9 mouse cellular contexts compared by ENCODE assay signal in the genomic region with DNA sequence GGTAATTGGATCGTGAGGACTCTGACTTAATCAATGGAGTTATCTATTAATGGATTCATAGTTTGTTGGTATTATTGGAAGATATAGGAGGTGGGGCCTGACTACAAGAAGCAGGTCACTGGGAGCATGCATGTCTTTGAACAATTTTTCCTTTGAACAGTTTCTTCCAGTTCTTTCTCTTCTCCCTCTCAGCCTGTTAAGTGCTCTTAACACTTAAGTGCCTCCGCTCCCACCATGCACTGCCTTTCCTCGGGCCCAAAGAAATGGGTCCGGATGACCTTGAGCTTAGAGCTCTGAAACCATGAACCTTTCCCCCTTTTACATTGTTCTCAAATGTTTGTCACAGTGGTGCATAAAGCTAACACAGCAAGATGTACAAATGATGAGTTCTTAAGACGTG. TPM values are rescaled to one million over a fixed set of nuclear protein-coding genes. Genes with fewer than 3 reads are reported as not detected.
DNase-seq lines count a peak whose midpoint lies in the region; ATAC-seq and TF ChIP-seq lines count a peak whose summit lies in the region.
"Had no signal": no experiment of that assay in that cellular context is flagged by ENCODE, and none has a peak within 500 bp of the region (broad histone marks: within the 10 kb centered on the region; RNA-seq: fewer than 3 reads in every experiment).

No protein-coding gene starts in this region.

- WGBS in forebrain, embryonic 10.5 days: 84% methylated on average over 5 of the region's 5 CpGs
- WGBS in forebrain, embryonic 12.5 days: 73% methylated on average over 5 of the region's 5 CpGs
- 56% methylated on average over 5 of the region's 5 CpGs for WGBS in liver, adult 2 months
- WGBS in intestine, postnatal 0 days: 70% methylated on average over 5 of the region's 5 CpGs
- WGBS in midbrain, postnatal 0 days: 79% methylated on average over 5 of the region's 5 CpGs

- H3K4me1 ChIP-seq in forebrain, embryonic 10.5 days: peaks cover 26% of the 10 kb centered on the region
- H3K4me1 ChIP-seq in forebrain, embryonic 12.5 days: peaks cover 19% of the 10 kb centered on the region
- peaks cover 19% of the 10 kb centered on the region for H3K4me1 ChIP-seq in liver, adult 2 months (ENCODE audit: control insufficient read depth, insufficient read depth, low read length)
- 0 out of 2 replicates have a peak, but pooled peaks cover 7% of the 10 kb centered on the region for H3K4me1 ChIP-seq in intestine, postnatal 0 days (replicated peaks; ENCODE audit: control insufficient read depth, insufficient read depth, low read length)
- H3K4me1 ChIP-seq in midbrain, postnatal 0 days (ENCODE audit: insufficient read depth, low read length): peaks cover 3% of the 10 kb centered on the region; the same call in 1 of the 2 replicates

- peaks cover 8% of the 10 kb centered on the region; the same call in 1 of the 2 replicates for H3K9me3 ChIP-seq in forebrain, embryonic 10.5 days
- H3K9me3 ChIP-seq in forebrain, embryonic 12.5 days: no peaks in the 10 kb centered on the region
- no peaks in the 10 kb centered on the region for H3K9me3 ChIP-seq in intestine, postnatal 0 days (ENCODE audit: control insufficient read depth)
- H3K9me3 ChIP-seq in midbrain, postnatal 0 days (ENCODE audit: low read length): no peaks in the 10 kb centered on the region

- no peak for TF ChIP-seq CTCF in liver, adult 2 months (IDR thresholded peaks at IDR 0.05; ENCODE audit: low read depth, low read length)
- no peak for TF ChIP-seq CTCF in intestine, postnatal 0 days (IDR thresholded peaks at IDR 0.05; ENCODE audit: low read depth)
- TF ChIP-seq CTCF in midbrain, postnatal 0 days (IDR thresholded peaks at IDR 0.05): no peak

- peaks cover 15% of the 10 kb centered on the region for H3K36me3 ChIP-seq in forebrain, embryonic 10.5 days (replicated peaks)
- peaks cover 12% of the 10 kb centered on the region; the same call in 1 of the 2 replicates for H3K36me3 ChIP-seq in forebrain, embryonic 12.5 days (replicated peaks)
- H3K36me3 ChIP-seq in liver, adult 2 months (ENCODE audit: control insufficient read depth, insufficient read depth, low read length): peaks cover 18% of the 10 kb centered on the region
- H3K36me3 ChIP-seq in intestine, postnatal 0 days (ENCODE audit: control insufficient read depth, insufficient read depth): peaks cover 19% of the 10 kb centered on the region
- peaks cover 18% of the 10 kb centered on the region for H3K36me3 ChIP-seq in midbrain, postnatal 0 days (ENCODE audit: insufficient read depth, low read length)

- H3K79me2 ChIP-seq in liver, adult 2 months (ENCODE audit: control insufficient read depth, insufficient read depth, low read length): peaks cover 7% of the 10 kb centered on the region; the same call in 1 of the 2 replicates

- ATAC-seq in forebrain, embryonic 12.5 days (ENCODE audit: low FRiP score): no peak
- no peak for ATAC-seq in intestine, postnatal 0 days
- ATAC-seq in midbrain, postnatal 0 days (ENCODE audit: low FRiP score): no peak

- peak overlapping the region; percentile 97; the same call in 1 of the 2 replicates for H3K27ac ChIP-seq in forebrain, embryonic 10.5 days
- H3K27ac ChIP-seq in forebrain, embryonic 12.5 days: no peak overlapping the region
- H3K27ac ChIP-seq in liver, adult 2 months (replicated peaks; ENCODE audit: insufficient read depth, low read depth, low read length): peak overlapping the region; percentile 76
- H3K27ac ChIP-seq in intestine, postnatal 0 days (ENCODE audit: low read depth, low read length): no peak overlapping the region
- H3K27ac ChIP-seq in midbrain, postnatal 0 days (ENCODE audit: low read depth, low read length): peak overlapping the region; percentile 88
- H3K27ac ChIP-seq: liver, embryonic 14.5 days had no signal

- H3K4me3 ChIP-seq in forebrain, embryonic 10.5 days: no peak overlapping the region
- no peak overlapping the region for H3K4me3 ChIP-seq in forebrain, embryonic 12.5 days (replicated peaks)
- no peak overlapping the region for H3K4me3 ChIP-seq in liver, adult 2 months (ENCODE audit: insufficient read depth, low read depth, low read length)
- H3K4me3 ChIP-seq in intestine, postnatal 0 days (ENCODE audit: low read depth, low read length): no peak overlapping the region
- no peak overlapping the region for H3K4me3 ChIP-seq in midbrain, postnatal 0 days (ENCODE audit: low read depth, low read length)

- no peaks in the 10 kb centered on the region for H3K27me3 ChIP-seq in forebrain, embryonic 10.5 days (ENCODE audit: poor library complexity, severe bottlenecking)
- H3K27me3 ChIP-seq in forebrain, embryonic 12.5 days: no peaks in the 10 kb centered on the region
- H3K27me3 ChIP-seq in liver, adult 2 months (ENCODE audit: control insufficient read depth, insufficient read depth, low read length): no peaks in the 10 kb centered on the region
- H3K27me3 ChIP-seq in intestine, postnatal 0 days (replicated peaks; ENCODE audit: control insufficient read depth, insufficient read depth, low read length): no peaks in the 10 kb centered on the region
- no peaks in the 10 kb centered on the region for H3K27me3 ChIP-seq in midbrain, postnatal 0 days (ENCODE audit: insufficient read depth, low read length)

- DNase-seq in forebrain, embryonic 10.5 days (ENCODE audit: extremely low spot score, low spot score): no peak
- DNase-seq in liver, adult 2 months (ENCODE audit: extremely low read depth, low read depth, low spot score): peak; percentile 39
- DNase-seq in liver: no peak
- DNase-seq in midbrain, postnatal 0 days (ENCODE audit: low spot score): no peak
- no peak for DNase-seq in yolk sac, embryonic 10.5 days (ENCODE audit: low spot score)
- DNase-seq in cerebellum, postnatal 10 days: no peak

- no peak for TF ChIP-seq POLR2A in liver, adult 2 months (IDR thresholded peaks at IDR 0.05; ENCODE audit: extremely low read depth, insufficient read depth, low read length)

- no peak overlapping the region for H3K9ac ChIP-seq in forebrain, embryonic 12.5 days
- H3K9ac ChIP-seq in liver, adult 2 months (ENCODE audit: low read depth, low read length): no peak overlapping the region
- H3K9ac ChIP-seq in intestine, postnatal 0 days (ENCODE audit: low read depth, low read length): no peak overlapping the region
- no peak overlapping the region for H3K9ac ChIP-seq in midbrain, postnatal 0 days (replicated peaks; ENCODE audit: low read length, poor library complexity, severe bottlenecking)

- H3K4me2 ChIP-seq in forebrain, embryonic 12.5 days: no peak overlapping the region
- peak overlapping the region; percentile 86 for H3K4me2 ChIP-seq in intestine, postnatal 0 days (replicated peaks; ENCODE audit: low read depth)
- no peak overlapping the region for H3K4me2 ChIP-seq in midbrain, postnatal 0 days (ENCODE audit: low read depth, low read length, poor library complexity, severe bottlenecking)

RNA-seq across cellular contexts. Expression of gene Bphl, which starts 0.7 kb away (rescaled TPM):
- 33.6 and 35.1 TPM in 2 replicates for polyA plus RNA-seq in forebrain, embryonic 10.5 days (2016; fragmentation: Nextera tagmentation; extraction: Ambion mirVana)
- polyA plus RNA-seq in forebrain, embryonic 12.5 days (2016; fragmentation: Nextera tagmentation; extraction: Ambion mirVana): 35.0 and 38.2 TPM in 2 replicates
- 266 and 287 TPM in 2 replicates for total RNA-seq in liver, adult 2 months (2014; rRNA removed)
- polyA plus RNA-seq in liver, adult 2 months (2012; rRNA removed): 241 and 259 TPM in 2 replicates
- 51.5 and 58.2 TPM in 2 replicates for polyA plus RNA-seq in intestine, postnatal 0 days (2015; fragmentation: Nextera tagmentation; extraction: Ambion mirVana)
- 37.0 and 42.7 TPM in 2 replicates for total RNA-seq in midbrain, postnatal 0 days (2014; rRNA removed)
- polyA plus RNA-seq in midbrain, postnatal 0 days (2015; fragmentation: Nextera tagmentation; extraction: Ambion mirVana): 46.4 and 47.7 TPM in 2 replicates

RNA-seq across cellular contexts. Expression of gene Serpinb6a, which starts 34.1 kb away (rescaled TPM):
- 29.4 and 30.0 TPM in 2 replicates for polyA plus RNA-seq in forebrain, embryonic 10.5 days (2016; fragmentation: Nextera tagmentation; extraction: Ambion mirVana)
- polyA plus RNA-seq in forebrain, embryonic 12.5 days (2016; fragmentation: Nextera tagmentation; extraction: Ambion mirVana): 27.7 and 36.6 TPM in 2 replicates
- total RNA-seq in liver, adult 2 months (2014; rRNA removed): 29.6 and 29.8 TPM in 2 replicates
- 7.2 and 7.4 TPM in 2 replicates for polyA plus RNA-seq in liver, adult 2 months (2012; rRNA removed)
- 364 and 373 TPM in 2 replicates for polyA plus RNA-seq in intestine, postnatal 0 days (2015; fragmentation: Nextera tagmentation; extraction: Ambion mirVana)
- total RNA-seq in midbrain, postnatal 0 days (2014; rRNA removed): 49.7 and 58.5 TPM in 2 replicates
- polyA plus RNA-seq in midbrain, postnatal 0 days (2015; fragmentation: Nextera tagmentation; extraction: Ambion mirVana): 38.7 and 38.8 TPM in 2 replicates

RNA-seq across cellular contexts. Expression of gene Ripk1, which starts 34.6 kb away (rescaled TPM):
- 7.0 and 7.7 TPM in 2 replicates for polyA plus RNA-seq in forebrain, embryonic 10.5 days (2016; fragmentation: Nextera tagmentation; extraction: Ambion mirVana)
- polyA plus RNA-seq in forebrain, embryonic 12.5 days (2016; fragmentation: Nextera tagmentation; extraction: Ambion mirVana): 7.6 and 9.0 TPM in 2 replicates
- 21.6 and 27.0 TPM in 2 replicates for total RNA-seq in liver, adult 2 months (2014; rRNA removed)
- 5.1 and 5.9 TPM in 2 replicates for polyA plus RNA-seq in liver, adult 2 months (2012; rRNA removed)
- polyA plus RNA-seq in intestine, postnatal 0 days (2015; fragmentation: Nextera tagmentation; extraction: Ambion mirVana): 25.0 and 27.7 TPM in 2 replicates
- total RNA-seq in midbrain, postnatal 0 days (2014; rRNA removed): 7.4 and 10.4 TPM in 2 replicates
- polyA plus RNA-seq in midbrain, postnatal 0 days (2015; fragmentation: Nextera tagmentation; extraction: Ambion mirVana): 3.2 and 3.7 TPM in 2 replicates

RNA-seq across cellular contexts. Expression of gene Tubb2a, which starts 41.1 kb away (rescaled TPM):
- polyA plus RNA-seq in forebrain, embryonic 10.5 days (2016; fragmentation: Nextera tagmentation; extraction: Ambion mirVana): 79.2 and 98.2 TPM in 2 replicates
- 397 and 403 TPM in 2 replicates for polyA plus RNA-seq in forebrain, embryonic 12.5 days (2016; fragmentation: Nextera tagmentation; extraction: Ambion mirVana)
- 27.5 and 56.4 TPM in 2 replicates for total RNA-seq in liver, adult 2 months (2014; rRNA removed)
- polyA plus RNA-seq in liver, adult 2 months (2012; rRNA removed): 569 and 614 TPM in 2 replicates
- 218 and 292 TPM in 2 replicates for polyA plus RNA-seq in intestine, postnatal 0 days (2015; fragmentation: Nextera tagmentation; extraction: Ambion mirVana)
- total RNA-seq in midbrain, postnatal 0 days (2014; rRNA removed): 5,907 and 6,629 TPM in 2 replicates
- polyA plus RNA-seq in midbrain, postnatal 0 days (2015; fragmentation: Nextera tagmentation; extraction: Ambion mirVana): 4,276 and 4,687 TPM in 2 replicates

Comparison
In these comparisons a context has a peak if more than half of its experiments do, and no peak if none do; other contexts are left out.
1. H3K27ac ChIP-seq: peak in forebrain, embryonic 10.5 days (single experiment), liver, adult 2 months (single experiment) and midbrain, postnatal 0 days (single experiment); none in forebrain, embryonic 12.5 days (single experiment) and intestine, postnatal 0 days (single experiment).